Mouse (Mus musculus) lung, adult 2 months (tissue): Measurements from ENCODE around the gene Pde10a. TPM values are rescaled to one million over a fixed set of nuclear protein-coding genes. Genes with fewer than 3 reads are reported as not detected.
A peak's percentile ranks its signal among the peaks of the same experiment; 100 is the strongest.

Source experiments
- DNase-seq: peaks from one replicate; pipeline ENCODE4 v3.0.0; 2022
- H3K4me1 ChIP-seq: fragments of 200-500 bp; 2 replicates; pipeline ENCODE4 v1.6.1; 2011; ENCODE audit warnings: low read length; ENCODE audit not compliant: control insufficient read depth, insufficient read depth
- H3K4me3 ChIP-seq: fragments of 200-500 bp; replicated peaks from 2 replicates; pipeline ENCODE3; 2011; ENCODE audit warnings: low read depth, mild to moderate bottlenecking, control low read depth, low read length; ENCODE audit errors: extremely low read depth
- CTCF ChIP-seq: fragments of 200-500 bp; IDR thresholded peaks from 2 replicates; pipeline ENCODE4 v1.5.1; 2011; ENCODE audit warnings: mild to moderate bottlenecking, low read length, control low read depth; ENCODE audit not compliant: insufficient read depth
- POLR2A ChIP-seq: fragments of 200-500 bp; IDR thresholded peaks from 2 replicates; pipeline ENCODE4 v1.6.1; 2011; ENCODE audit warnings: low read depth, mild to moderate bottlenecking, control low read depth, low read length, borderline replicate concordance; ENCODE audit errors: extremely low read depth
- whole genome bisulfite sequencing: fragments of 180-500 bp; shearing (Covaris S2); methylation state at CpG from one replicate; pipeline ENCODE4 v1.1.7; 2018; 5-methylcytosine and 5-hydroxymethylcytosine counted together
- polyA plus RNA-seq: library from polyadenylated mRNA; depleted of rRNA; stranded (reverse); fragments of >200 nt; gene quantifications from 2 replicates; pipeline ENCODE4 v1.2.3, GENCODE M21; 2012

Pde10a gene
- polyA plus RNA-seq, 1 experiment = 0.62 TPM

- 2% methylated on average over 44 of the region's 45 CpGs for WGBS
- DNase-seq = peak; percentile 16
- TF ChIP-seq POLR2A = no peak
- no peak for TF ChIP-seq CTCF
- Histone ChIP-seq H3K4me1 (peaks cover 5% of the 10 kb centered on the region; the same call in 1 of the 2 replicates), H3K4me3 (no peak overlapping the region)
Measured at GRCm38 (mm10) chr17:8524387-8525165, 596 bp upstream of the Pde10a start.

- TF ChIP-seq CTCF = no peak
- TF ChIP-seq POLR2A = no peak
- no peak for DNase-seq
- 5% methylated on average over 21 of the region's 21 CpGs for WGBS
- H3K4me1 ChIP-seq = peaks cover 5% of the 10 kb centered on the region; the same call in 1 of the 2 replicates
- no peak overlapping the region for H3K4me3 ChIP-seq
Measured at GRCm38 (mm10) chr17:8525971-8526740, 984 bp downstream of the Pde10a start.

DNA sequence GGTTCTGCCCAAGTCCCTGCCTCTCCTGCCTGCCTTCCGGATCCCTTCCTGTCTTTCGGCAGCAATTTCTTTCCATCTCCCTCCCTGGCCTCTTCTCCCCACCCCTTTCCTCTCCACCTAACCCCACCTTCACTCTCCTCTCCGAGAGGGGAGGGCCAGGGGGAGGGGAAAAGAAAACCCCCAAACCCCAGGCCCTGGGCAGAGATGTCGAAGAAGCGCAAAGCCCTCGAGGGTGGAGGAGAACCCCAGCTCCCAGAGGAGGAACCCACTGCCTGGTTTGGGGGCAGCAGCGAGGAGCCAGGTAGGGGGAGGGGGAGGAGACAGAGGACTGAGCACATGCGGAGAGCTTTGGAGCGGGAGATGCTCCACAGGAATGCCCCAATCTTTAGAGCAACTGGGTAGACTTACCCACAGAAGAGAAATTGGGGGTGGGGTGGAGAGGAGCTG lies 1.7 kb downstream of the Pde10a start:
- Histone ChIP-seq H3K4me3 (no peak overlapping the region), H3K4me1 (peaks cover 5% of the 10 kb centered on the region; the same call in 1 of the 2 replicates)
- DNase-seq = no peak
- WGBS = 21% methylated on average over 9 of the region's 9 CpGs
- no peak for TF ChIP-seq CTCF
- TF ChIP-seq POLR2A = no peak

DNA sequence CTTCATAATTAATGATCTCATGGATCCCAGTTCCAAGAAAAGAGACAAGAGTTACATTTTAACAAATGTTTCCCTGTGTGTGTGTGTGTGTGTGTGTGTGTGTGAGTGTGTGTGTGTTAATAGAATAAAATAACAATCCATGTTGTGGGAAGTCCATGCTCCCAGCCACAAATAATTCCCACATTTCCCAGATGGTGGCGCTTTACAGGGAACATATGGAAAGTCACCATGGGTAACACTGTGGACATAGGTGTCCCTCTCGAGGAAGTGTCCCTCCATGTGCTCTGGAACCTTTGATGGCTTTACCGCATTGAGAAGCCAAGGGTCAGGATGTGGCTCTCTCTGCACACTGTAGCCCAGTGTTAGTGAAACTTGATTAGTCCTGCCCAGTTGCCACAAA lies 3.5 kb downstream of the Pde10a start:
- peaks cover 5% of the 10 kb centered on the region; the same call in 1 of the 2 replicates for H3K4me1 ChIP-seq
- TF ChIP-seq CTCF = no peak
- TF ChIP-seq POLR2A = no peak
- no peak for DNase-seq
- H3K4me3 ChIP-seq = no peak overlapping the region
- WGBS = 77% methylated on average over 3 of the region's 3 CpGs

DNA sequence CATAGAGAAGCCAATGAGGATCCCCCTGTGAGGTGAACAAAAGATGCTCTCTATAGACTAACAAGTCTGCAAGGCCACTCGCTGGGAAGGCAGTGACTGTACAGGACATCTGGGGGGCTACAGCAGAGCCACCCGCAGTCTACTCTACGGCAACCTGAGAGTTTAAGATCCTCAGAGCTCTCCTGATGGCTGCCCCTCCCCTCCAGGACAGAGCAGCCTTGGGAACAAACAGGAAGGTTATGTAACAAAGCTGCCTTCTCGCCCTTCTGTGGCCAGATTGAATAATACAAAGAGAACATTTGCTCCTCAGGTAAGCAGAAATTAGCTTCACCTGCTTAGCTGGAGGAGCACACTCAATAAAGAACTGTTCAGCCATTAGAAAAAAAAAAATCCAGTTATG lies 7.4 kb downstream of the Pde10a start:
- no peak overlapping the region for H3K4me3 ChIP-seq
- H3K4me1 ChIP-seq = no peaks in the 10 kb centered on the region
- no peak for DNase-seq
- TF ChIP-seq CTCF (no peak), POLR2A (no peak)
- WGBS = 70% methylated on average over 4 of the region's 4 CpGs

- DNase-seq = no peak
- Histone ChIP-seq H3K4me3 (no peak overlapping the region), H3K4me1 (no peaks in the 10 kb centered on the region)
- TF ChIP-seq CTCF = no peak
- TF ChIP-seq POLR2A = no peak
- whole genome bisulfite sequencing = 39% methylated on average over 3 of the region's 3 CpGs
Measured at GRCm38 (mm10) chr17:8533828-8534227, 8.7 kb downstream of the Pde10a start.

DNA sequence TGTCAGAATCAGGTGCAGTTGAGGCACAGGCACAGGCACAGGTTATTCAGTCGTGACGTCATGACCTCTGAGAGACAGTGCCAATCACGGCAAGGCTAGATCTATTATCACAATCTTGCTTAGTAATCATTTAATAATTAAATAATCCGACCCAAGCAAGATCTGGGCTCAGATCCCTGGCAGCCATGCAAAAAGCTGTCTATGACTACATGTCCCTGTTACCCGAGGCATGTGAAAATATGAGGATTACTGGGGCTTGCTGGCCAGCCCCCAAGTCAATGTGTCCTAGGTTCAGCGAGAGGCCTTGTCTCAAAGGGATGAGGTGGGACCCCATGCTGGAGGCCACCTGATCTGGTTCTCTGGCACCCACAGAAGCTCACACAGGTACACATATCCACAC lies 11.3 kb downstream of the Pde10a start:
- DNase-seq = no peak
- TF ChIP-seq POLR2A (no peak), CTCF (no peak)
- 60% methylated on average over 6 of the region's 6 CpGs for WGBS
- H3K4me3 ChIP-seq = no peak overlapping the region
- H3K4me1 ChIP-seq = no peaks in the 10 kb centered on the region

DNA sequence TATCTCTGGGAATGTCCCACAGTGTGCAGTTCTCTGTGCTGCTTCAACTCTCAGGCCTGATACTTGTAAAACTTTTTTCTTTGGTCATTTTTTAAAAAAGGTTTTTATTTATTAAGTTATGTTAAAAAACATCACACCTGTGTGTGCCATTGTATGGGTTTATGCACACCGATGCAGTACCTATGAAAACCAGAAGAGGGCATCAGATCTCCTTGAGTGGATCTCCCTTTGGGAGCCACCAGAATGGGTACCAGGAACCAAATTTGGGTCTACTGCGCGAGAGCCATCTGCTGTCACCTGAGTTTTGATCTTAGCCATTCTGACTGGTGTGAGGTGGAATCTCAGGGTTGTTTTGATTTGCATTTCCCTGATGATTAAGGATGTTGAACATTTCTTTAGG lies 12.9 kb downstream of the Pde10a start:
- Histone ChIP-seq H3K4me1 (no peaks in the 10 kb centered on the region), H3K4me3 (no peak overlapping the region)
- 64% methylated on average over 3 of the region's 3 CpGs for WGBS
- DNase-seq = no peak
- no peak for TF ChIP-seq CTCF
- no peak for TF ChIP-seq POLR2A

DNA sequence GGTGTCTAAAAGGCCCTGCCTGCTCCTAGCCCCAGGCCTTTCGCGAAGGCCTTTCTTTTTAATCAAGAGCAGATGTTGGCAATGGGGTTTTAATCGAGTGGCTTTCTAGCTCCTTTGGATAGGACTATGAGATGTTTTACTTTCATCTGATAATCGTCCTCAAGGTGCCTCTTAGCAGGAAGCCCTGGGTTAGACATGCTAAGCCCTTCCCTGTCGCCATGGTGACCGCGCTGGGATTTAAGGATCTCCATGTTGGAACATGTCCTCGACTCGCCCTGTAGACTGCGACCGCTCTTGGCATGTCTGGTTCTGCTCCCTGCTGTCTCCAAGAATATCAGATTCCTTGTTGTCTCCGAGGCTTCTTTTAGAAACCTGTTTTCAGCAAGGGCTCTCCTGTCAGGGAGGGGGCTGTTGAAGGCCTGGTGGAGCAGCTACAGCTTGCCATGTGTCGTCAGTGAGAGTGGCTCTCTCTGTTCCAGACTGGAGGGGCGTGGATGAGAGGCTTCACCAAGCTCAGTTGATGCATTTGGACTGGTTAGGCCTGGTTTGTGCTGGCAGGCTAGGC lies 16.9 kb downstream of the Pde10a start:
- no peaks in the 10 kb centered on the region for H3K4me1 ChIP-seq
- no peak for TF ChIP-seq CTCF
- TF ChIP-seq POLR2A = no peak
- WGBS = 71% methylated on average over 14 of the region's 14 CpGs
- no peak for DNase-seq
- H3K4me3 ChIP-seq = no peak overlapping the region
